Mouse (Mus musculus): ENCODE measurements at regions not wholly inside any gene's neighbourhood (a gene's known extent, or its start where the extent isn't known, plus 50 kb on each side); places are given as distances from the start of the nearest gene placed in this dataset.

DNA sequence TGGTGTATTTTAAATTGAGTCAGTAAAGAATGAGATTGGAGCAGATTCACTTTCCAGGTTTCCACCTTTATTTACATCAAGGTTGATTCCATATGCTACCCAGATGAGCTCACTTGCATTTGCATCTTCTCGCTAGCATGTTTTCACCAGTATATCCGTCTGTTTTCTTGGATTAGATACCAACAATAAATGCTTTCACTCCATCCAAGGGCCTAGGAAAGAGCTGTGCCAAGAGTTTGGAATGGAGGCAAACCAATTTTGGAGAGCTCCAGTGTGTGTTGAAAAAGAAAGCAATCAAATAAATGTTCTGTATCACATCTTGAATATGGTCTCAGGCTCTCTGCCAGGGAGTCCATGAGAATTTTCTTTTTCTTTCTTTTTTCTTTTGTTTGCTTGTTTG, 72.6 kb upstream of the Raph1 start:
- Histone ChIP-seq H3K27ac (ENCODE audit: low read length) (no peak overlapping the region), H3K9me3 (ENCODE audit: control insufficient read depth, low read length) (no peaks in the 10 kb centered on the region), H3K9ac (replicated peaks; ENCODE audit: low read depth, low read length) (no peak overlapping the region), H3K4me3 (replicated peaks; ENCODE audit: low read length) (no peak overlapping the region), H3K27me3 (replicated peaks; ENCODE audit: control insufficient read depth, insufficient read depth, low read length) (no peaks in the 10 kb centered on the region), H3K36me3 (ENCODE audit: control insufficient read depth, insufficient read depth) (no peaks in the 10 kb centered on the region), H3K4me1 (replicated peaks; ENCODE audit: control insufficient read depth, insufficient read depth, low read length) (no peaks in the 10 kb centered on the region; the same call in 1 of the 2 replicates), H3K4me2 (ENCODE audit: low read length) (no peak overlapping the region)
- peak; percentile 76; the same call in 1 of the 2 replicates for ATAC-seq
- WGBS, result 35% methylated on average over 2 of the region's 2 CpGs

DNA sequence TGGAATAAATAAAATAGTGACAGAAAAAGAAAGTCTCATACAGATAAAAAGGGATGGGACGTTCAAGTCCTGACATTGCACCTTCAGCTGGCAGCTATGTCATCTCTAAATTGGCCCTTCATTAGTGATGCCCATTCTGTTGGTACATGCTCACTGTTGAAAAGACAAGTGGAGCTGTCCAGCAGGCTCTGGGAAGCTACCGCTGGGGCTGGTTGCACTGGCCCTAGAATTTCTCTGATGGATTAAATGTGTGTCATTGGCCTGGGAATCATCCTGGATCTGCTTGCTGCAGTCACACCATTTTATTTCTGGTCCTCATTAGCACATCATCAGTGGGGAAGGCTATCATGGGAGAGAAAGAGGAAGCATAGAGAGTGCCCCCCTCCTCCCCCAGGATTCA, 72.2 kb upstream of the Raph1 start:
- no peaks in the 10 kb centered on the region for H3K27me3 ChIP-seq (replicated peaks; ENCODE audit: control insufficient read depth, insufficient read depth, low read length)
- H3K4me3 ChIP-seq (replicated peaks; ENCODE audit: low read length), result no peak overlapping the region
- H3K4me1 ChIP-seq (replicated peaks; ENCODE audit: control insufficient read depth, insufficient read depth, low read length), result no peaks in the 10 kb centered on the region; the same call in 1 of the 2 replicates
- H3K4me2 ChIP-seq (ENCODE audit: low read length), result no peak overlapping the region
- 58% methylated on average over 2 of the region's 2 CpGs for WGBS
- no peak for ATAC-seq
- H3K9ac ChIP-seq (replicated peaks; ENCODE audit: low read depth, low read length), result no peak overlapping the region
- no peaks in the 10 kb centered on the region for H3K9me3 ChIP-seq (ENCODE audit: control insufficient read depth, low read length)
- H3K27ac ChIP-seq (ENCODE audit: low read length), result no peak overlapping the region
- no peaks in the 10 kb centered on the region for H3K36me3 ChIP-seq (ENCODE audit: control insufficient read depth, insufficient read depth)

- ATAC-seq, result no peak
- Histone ChIP-seq H3K27me3 (replicated peaks; ENCODE audit: control insufficient read depth, insufficient read depth, low read length) (no peaks in the 10 kb centered on the region), H3K4me1 (replicated peaks; ENCODE audit: control insufficient read depth, insufficient read depth, low read length) (no peaks in the 10 kb centered on the region; the same call in 1 of the 2 replicates), H3K4me3 (replicated peaks; ENCODE audit: low read length) (no peak overlapping the region), H3K9me3 (ENCODE audit: control insufficient read depth, low read length) (no peaks in the 10 kb centered on the region), H3K4me2 (ENCODE audit: low read length) (no peak overlapping the region), H3K9ac (replicated peaks; ENCODE audit: low read depth, low read length) (no peak overlapping the region), H3K27ac (ENCODE audit: low read length) (no peak overlapping the region), H3K36me3 (ENCODE audit: control insufficient read depth, insufficient read depth) (no peaks in the 10 kb centered on the region)
- 74% methylated on average over 3 of the region's 3 CpGs for WGBS
Observed at GRCm38 (mm10) chr1:60636802-60637452, 70.0 kb upstream of the Raph1 start.

DNA sequence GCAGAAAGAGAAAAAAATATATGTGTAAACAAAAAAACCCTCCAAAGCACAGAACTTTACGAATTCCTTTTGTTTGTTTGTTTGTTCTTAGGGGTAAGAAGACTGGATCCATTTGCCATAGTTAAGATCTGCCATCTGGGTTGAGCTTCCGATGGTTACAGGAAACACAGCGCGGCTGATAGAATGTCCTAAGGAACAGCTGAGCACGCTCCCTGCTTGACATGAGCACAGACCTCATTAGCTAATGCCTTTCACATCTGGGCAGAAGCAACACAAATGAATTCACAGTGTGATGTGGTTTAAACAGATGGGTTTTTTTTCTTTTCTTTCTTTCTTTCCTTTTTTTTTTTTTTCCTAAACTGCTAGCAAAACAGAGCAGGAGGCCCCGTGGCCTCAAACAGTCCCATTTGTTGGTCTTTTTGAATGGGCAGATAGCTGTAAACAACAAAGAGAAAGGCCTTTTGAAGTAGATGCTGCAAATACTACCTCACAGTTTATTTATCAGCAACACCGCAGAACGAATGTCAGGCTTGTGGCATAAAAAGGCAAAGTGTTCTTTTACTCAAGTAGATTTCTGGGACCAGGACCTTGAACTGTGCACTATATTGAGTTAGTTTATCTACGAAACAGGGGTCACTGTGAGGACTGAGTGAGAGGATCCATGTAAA, 61.0 kb upstream of the Raph1 start:
- 26% methylated on average over 9 of the region's 9 CpGs for WGBS
- peaks cover 11% of the 10 kb centered on the region for H3K4me1 ChIP-seq (replicated peaks; ENCODE audit: control insufficient read depth, insufficient read depth, low read length)
- no peak overlapping the region for H3K4me2 ChIP-seq (ENCODE audit: low read length)
- no peaks in the 10 kb centered on the region for H3K9me3 ChIP-seq (ENCODE audit: control insufficient read depth, low read length)
- no peak overlapping the region for H3K9ac ChIP-seq (replicated peaks; ENCODE audit: low read depth, low read length)
- H3K27me3 ChIP-seq (replicated peaks; ENCODE audit: control insufficient read depth, insufficient read depth, low read length), result no peaks in the 10 kb centered on the region
- ATAC-seq, result no peak
- no peak overlapping the region for H3K4me3 ChIP-seq (replicated peaks; ENCODE audit: low read length)
- no peak overlapping the region for H3K27ac ChIP-seq (ENCODE audit: low read length)
- no peaks in the 10 kb centered on the region for H3K36me3 ChIP-seq (ENCODE audit: control insufficient read depth, insufficient read depth)

- H3K36me3 ChIP-seq (ENCODE audit: control insufficient read depth, insufficient read depth), result no peaks in the 10 kb centered on the region
- no peaks in the 10 kb centered on the region for H3K9me3 ChIP-seq (ENCODE audit: control insufficient read depth, low read length)
- H3K4me1 ChIP-seq (replicated peaks; ENCODE audit: control insufficient read depth, insufficient read depth, low read length), result peaks cover 11% of the 10 kb centered on the region
- 25% methylated on average over 4 of the region's 4 CpGs for WGBS
- H3K4me2 ChIP-seq (ENCODE audit: low read length), result no peak overlapping the region
- H3K27ac ChIP-seq (ENCODE audit: low read length), result no peak overlapping the region
- no peak for ATAC-seq
- H3K4me3 ChIP-seq (replicated peaks; ENCODE audit: low read length), result no peak overlapping the region
- no peak overlapping the region for H3K9ac ChIP-seq (replicated peaks; ENCODE audit: low read depth, low read length)
- H3K27me3 ChIP-seq (replicated peaks; ENCODE audit: control insufficient read depth, insufficient read depth, low read length), result no peaks in the 10 kb centered on the region
Observed at GRCm38 (mm10) chr1:60627367-60627766, 60.5 kb upstream of the Raph1 start.

DNA sequence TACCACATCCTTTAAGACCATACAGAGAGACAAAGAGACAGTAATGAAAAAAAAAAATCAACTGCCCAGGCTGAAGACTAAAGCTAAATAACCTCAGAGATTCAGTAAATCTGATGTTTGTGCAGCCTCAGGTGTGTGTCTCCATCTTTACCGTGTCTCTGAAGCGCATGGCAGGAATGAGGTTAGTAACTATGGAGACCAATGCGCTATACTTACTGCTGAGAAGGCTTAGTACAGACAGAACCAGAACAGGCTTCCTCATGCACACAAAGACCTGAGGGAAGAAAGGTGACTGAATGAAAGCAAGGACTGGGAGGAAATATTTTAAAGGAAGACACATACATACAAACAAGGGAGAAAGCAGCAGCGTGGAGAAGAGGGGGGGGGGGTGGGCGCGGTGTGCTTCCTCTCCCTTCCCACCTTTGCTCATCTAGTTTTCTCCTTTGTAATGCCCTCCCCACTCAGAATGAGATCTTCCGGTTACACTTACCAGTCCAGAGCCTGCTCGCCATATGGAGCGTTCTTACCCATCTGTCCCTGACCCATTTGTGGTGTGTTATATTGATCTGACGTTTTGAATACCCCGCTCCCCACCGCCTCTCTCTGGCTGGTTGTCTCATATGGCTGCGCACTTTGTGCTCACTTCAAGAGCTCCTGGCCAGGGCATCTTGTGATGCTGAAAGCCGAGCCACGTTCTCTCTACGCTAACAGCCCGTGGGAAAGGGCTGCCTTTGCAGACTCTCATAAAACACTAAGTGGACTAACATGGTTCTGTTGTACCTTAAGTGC, 59.0 kb upstream of the Raph1 start:
- Histone ChIP-seq H3K4me3 (replicated peaks; ENCODE audit: low read length) (no peak overlapping the region), H3K4me2 (ENCODE audit: low read length) (peak overlapping the region; percentile 20; the same call in 1 of the 2 replicates), H3K4me1 (replicated peaks; ENCODE audit: control insufficient read depth, insufficient read depth, low read length) (peaks cover 11% of the 10 kb centered on the region)

DNA sequence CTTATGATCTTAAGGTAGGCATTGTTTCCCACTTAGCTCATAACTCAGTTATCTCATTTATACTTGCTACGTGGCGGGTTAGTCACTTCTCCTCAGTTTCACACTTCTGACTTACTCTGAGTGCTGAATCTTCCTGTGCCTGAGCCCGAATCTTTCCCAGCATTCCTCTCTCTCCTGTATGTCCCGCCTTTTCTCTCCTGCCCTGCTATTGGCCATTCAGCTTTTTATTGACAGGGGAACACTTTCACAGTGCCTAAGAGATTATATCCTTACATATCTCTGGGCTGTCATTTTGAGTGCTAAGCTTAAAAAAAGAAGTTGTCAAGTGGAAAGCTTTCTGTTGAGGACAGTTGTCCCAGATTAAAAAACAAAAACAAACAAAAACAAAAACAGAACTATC, 57.3 kb upstream of the Raph1 start:
- peaks cover 11% of the 10 kb centered on the region for H3K4me1 ChIP-seq (replicated peaks; ENCODE audit: control insufficient read depth, insufficient read depth, low read length)
- no peak overlapping the region for H3K4me2 ChIP-seq (ENCODE audit: low read length)
- H3K36me3 ChIP-seq (ENCODE audit: control insufficient read depth, insufficient read depth), result no peaks in the 10 kb centered on the region
- WGBS, result 86% methylated on average over 4 of the region's 4 CpGs
- no peaks in the 10 kb centered on the region for H3K9me3 ChIP-seq (ENCODE audit: control insufficient read depth, low read length)
- no peaks in the 10 kb centered on the region for H3K27me3 ChIP-seq (replicated peaks; ENCODE audit: control insufficient read depth, insufficient read depth, low read length)
- no peak overlapping the region for H3K9ac ChIP-seq (replicated peaks; ENCODE audit: low read depth, low read length)
- no peak for ATAC-seq
- no peak overlapping the region for H3K27ac ChIP-seq (ENCODE audit: low read length)
- H3K4me3 ChIP-seq (replicated peaks; ENCODE audit: low read length), result no peak overlapping the region

More for the DNA sequence above, 59.0 kb upstream of the Raph1 start:
- no peaks in the 10 kb centered on the region for H3K9me3 ChIP-seq (ENCODE audit: control insufficient read depth, low read length)
- ATAC-seq, result peak; percentile 79
- H3K27me3 ChIP-seq (replicated peaks; ENCODE audit: control insufficient read depth, insufficient read depth, low read length), result no peaks in the 10 kb centered on the region
- 55% methylated on average over 17 of the region's 17 CpGs for WGBS
- H3K36me3 ChIP-seq (ENCODE audit: control insufficient read depth, insufficient read depth), result no peaks in the 10 kb centered on the region
- H3K27ac ChIP-seq (ENCODE audit: low read length), result peak overlapping the region; percentile 7; the same call in 1 of the 2 replicates
- H3K9ac ChIP-seq (replicated peaks; ENCODE audit: low read depth, low read length), result no peak overlapping the region

DNA sequence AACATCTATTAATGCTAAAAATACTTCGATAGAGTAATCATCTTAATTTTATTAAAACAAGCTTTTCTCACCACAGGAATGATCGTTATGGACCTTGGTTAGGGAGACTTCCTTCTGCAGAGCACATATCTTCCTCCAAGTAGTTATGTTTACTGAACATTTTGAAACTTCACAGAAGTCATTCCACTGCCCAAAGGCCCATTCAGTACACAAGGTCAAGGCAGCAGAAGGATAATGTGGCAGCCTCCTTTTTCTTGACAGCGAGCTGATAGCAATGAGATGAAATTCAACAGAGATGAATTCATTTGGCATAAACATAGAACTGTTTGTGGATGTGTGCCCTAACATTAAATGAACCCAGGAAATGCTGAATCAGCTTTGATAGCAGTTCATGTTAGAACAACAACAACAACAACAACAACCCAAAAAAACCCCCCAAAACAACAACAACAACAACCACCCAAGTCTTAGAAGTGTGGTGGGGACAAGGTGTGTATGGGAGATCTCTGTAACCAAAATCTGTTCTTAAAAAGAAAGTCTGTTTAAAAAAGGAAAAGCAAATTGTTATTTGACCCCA, 56.6 kb upstream of the Raph1 start:
- Histone ChIP-seq H3K36me3 (ENCODE audit: control insufficient read depth, insufficient read depth) (no peaks in the 10 kb centered on the region), H3K27ac (ENCODE audit: low read length) (no peak overlapping the region), H3K27me3 (replicated peaks; ENCODE audit: control insufficient read depth, insufficient read depth, low read length) (no peaks in the 10 kb centered on the region), H3K4me1 (replicated peaks; ENCODE audit: control insufficient read depth, insufficient read depth, low read length) (peaks cover 11% of the 10 kb centered on the region), H3K9me3 (ENCODE audit: control insufficient read depth, low read length) (no peaks in the 10 kb centered on the region), H3K4me3 (replicated peaks; ENCODE audit: low read length) (no peak overlapping the region), H3K4me2 (ENCODE audit: low read length) (no peak overlapping the region), H3K9ac (replicated peaks; ENCODE audit: low read depth, low read length) (no peak overlapping the region)
- 94% methylated on average over 3 of the region's 3 CpGs for WGBS
- ATAC-seq, result no peak

- no peak overlapping the region for H3K4me2 ChIP-seq (ENCODE audit: low read length)
- ATAC-seq, result no peak
- peaks cover 8% of the 10 kb centered on the region for H3K4me1 ChIP-seq (replicated peaks; ENCODE audit: control insufficient read depth, insufficient read depth, low read length)
- no peaks in the 10 kb centered on the region for H3K27me3 ChIP-seq (replicated peaks; ENCODE audit: control insufficient read depth, insufficient read depth, low read length)
- H3K27ac ChIP-seq (ENCODE audit: low read length), result no peak overlapping the region
- 83% methylated on average over 3 of the region's 3 CpGs for WGBS
- H3K9me3 ChIP-seq (ENCODE audit: control insufficient read depth, low read length), result no peaks in the 10 kb centered on the region
- no peak overlapping the region for H3K9ac ChIP-seq (replicated peaks; ENCODE audit: low read depth, low read length)
- no peaks in the 10 kb centered on the region for H3K36me3 ChIP-seq (ENCODE audit: control insufficient read depth, insufficient read depth)
- H3K4me3 ChIP-seq (replicated peaks; ENCODE audit: low read length), result no peak overlapping the region
Observed at GRCm38 (mm10) chr1:60621770-60622169, 54.9 kb upstream of the Raph1 start.

Data from forebrain, embryonic 16.5 days (tissue).